Mouse (Mus musculus) neutrophil, adult 5-6 weeks (primary cell): ENCODE results near the gene Col27a1. TPM values are rescaled to one million over a fixed set of nuclear protein-coding genes. Genes with fewer than 3 reads are reported as not detected.

Source experiments
- total RNA-seq: library from RNA; stranded (forward); fragments of 200-1000 nt; gene quantifications from 2 replicates; pipeline ENCODE4 v1.2.3, GENCODE M21; 2017

The Col27a1 gene
- total RNA-seq, 1 experiment from 2014 or later, result 4.7 TPM

Other genes with a start within 250 kb of the Col27a1 start
- not detected in 2 replicates for gene Zfp618, start 248.4 kb upstream of the Col27a1 start, total RNA-seq
- gene Ambp, start 59.2 kb upstream of the Col27a1 start, total RNA-seq, result not detected in 2 replicates
- not detected in 2 replicates for gene Kif12, start 41.9 kb upstream of the Col27a1 start, total RNA-seq
- gene Orm1, start 130.6 kb downstream of the Col27a1 start, total RNA-seq, result not detected in 2 replicates
- gene Orm3, start 142.2 kb downstream of the Col27a1 start, total RNA-seq, result 0.86 TPM in 1 of 2 replicates, not detected in the other
- gene Orm2, start 148.4 kb downstream of the Col27a1 start, total RNA-seq, result not detected in 2 replicates
- gene Akna, start 189.3 kb downstream of the Col27a1 start, total RNA-seq, result 186 and 189 TPM in 2 replicates